Mouse (Mus musculus) thymus, adult 2 months (tissue): ENCODE measurements around the gene Tpst2.

Experiments
- CTCF ChIP-seq: fragments of 200-500 bp; IDR thresholded peaks from 2 replicates; pipeline ENCODE4 v1.5.1; 2012; ENCODE audit warnings: mild to moderate bottlenecking, control low read depth, low read length, moderate library complexity, borderline replicate concordance; ENCODE audit not compliant: control insufficient read depth, poor library complexity, insufficient read depth; ENCODE audit errors: extremely low read depth
- POLR2A ChIP-seq: fragments of 200-500 bp; IDR thresholded peaks from 2 replicates; pipeline ENCODE4 v1.6.1; 2012; ENCODE audit warnings: mild to moderate bottlenecking, low read length, control low read depth, moderate library complexity; ENCODE audit not compliant: control insufficient read depth, poor library complexity, insufficient read depth; ENCODE audit errors: extremely low read depth

GRCm38 (mm10) chr5:112249106-112249505, 27.4 kb upstream of the Tpst2 start:
- TF ChIP-seq CTCF (no peak), POLR2A (no peak)
